Mouse (Mus musculus) granulocyte monocyte progenitor cell, adult 5-6 weeks (primary cell): ENCODE measurements around the gene Elovl1. TPM values are rescaled to one million over a fixed set of nuclear protein-coding genes. Genes with fewer than 3 reads are reported as not detected.

Experiments used
- total RNA-seq, 2 experiments: library from RNA; stranded (forward) in 1 of 2; stranded (reverse) in 1 of 2; fragments of 200-712, 200-1000 nt in 1 of 2; fragments of >200 nt in 1 of 2; fragmentation: Nextera tagmentation in 1 of 2; gene quantifications; 2 replicates each; pipeline ENCODE4 v1.2.3; 2014 to 2017

Elovl1 gene
- total RNA-seq, 2 experiments from 2014 or later = 63.3 to 116 TPM

Other genes with a start within 250 kb of the Elovl1 start
- 17.2 and 25.2 TPM in 2 replicates for gene Kdm4a, start 248.1 kb upstream of the Elovl1 start, total RNA-seq (2014; fragmentation: Nextera tagmentation)
- 19.8 and 23.1 TPM in 2 replicates for gene Kdm4a, start 248.1 kb upstream of the Elovl1 start, total RNA-seq (2017)
- 0.17 TPM in 1 of 2 replicates, not detected in the other for gene Ptprf, start 136.7 kb upstream of the Elovl1 start, total RNA-seq (2014; fragmentation: Nextera tagmentation)
- 0.04 TPM in 1 of 2 replicates, not detected in the other for gene Ptprf, start 136.7 kb upstream of the Elovl1 start, total RNA-seq (2017)
- gene Szt2, start 18.8 kb upstream of the Elovl1 start, total RNA-seq (2014; fragmentation: Nextera tagmentation) = 20.6 and 25.0 TPM in 2 replicates
- gene Szt2, start 18.8 kb upstream of the Elovl1 start, total RNA-seq (2017) = 3.7 and 4.0 TPM in 2 replicates
- 75.7 and 79.4 TPM in 2 replicates for gene Med8, start 18.8 kb upstream of the Elovl1 start, total RNA-seq (2014; fragmentation: Nextera tagmentation)
- 94.8 and 103 TPM in 2 replicates for gene Med8, start 18.8 kb upstream of the Elovl1 start, total RNA-seq (2017)
- 26.7 and 35.6 TPM in 2 replicates for gene Cdc20, start 9.3 kb downstream of the Elovl1 start, total RNA-seq (2014; fragmentation: Nextera tagmentation)
- 77.2 and 88.2 TPM in 2 replicates for gene Cdc20, start 9.3 kb downstream of the Elovl1 start, total RNA-seq (2017)
- 0.11 and 0.49 TPM in 2 replicates for gene Mpl, start 29.4 kb downstream of the Elovl1 start, total RNA-seq (2014; fragmentation: Nextera tagmentation)
- not detected in 2 replicates for gene Mpl, start 29.4 kb downstream of the Elovl1 start, total RNA-seq (2017)
- 3.9 and 7.2 TPM in 2 replicates for gene Tie1, start 62.0 kb downstream of the Elovl1 start, total RNA-seq (2014; fragmentation: Nextera tagmentation)
- gene Tie1, start 62.0 kb downstream of the Elovl1 start, total RNA-seq (2017) = 4.3 and 4.5 TPM in 2 replicates
- gene 2610528J11Rik, start 98.9 kb downstream of the Elovl1 start, total RNA-seq (2014; fragmentation: Nextera tagmentation) = not detected in 2 replicates
- gene 2610528J11Rik, start 98.9 kb downstream of the Elovl1 start, total RNA-seq (2017) = not detected in 2 replicates
- not detected in 2 replicates for gene Tmem125, start 116.0 kb downstream of the Elovl1 start, total RNA-seq (2014; fragmentation: Nextera tagmentation)
- 0.82 TPM in 1 of 2 replicates, not detected in the other for gene Tmem125, start 116.0 kb downstream of the Elovl1 start, total RNA-seq (2017)
- gene Cfap57, start 192.7 kb downstream of the Elovl1 start, total RNA-seq (2014; fragmentation: Nextera tagmentation) = 1.2 and 1.3 TPM in 2 replicates
- gene Cfap57, start 192.7 kb downstream of the Elovl1 start, total RNA-seq (2017) = 2.8 and 3.9 TPM in 2 replicates
- gene Ebna1bp2, start 192.7 kb downstream of the Elovl1 start, total RNA-seq (2014; fragmentation: Nextera tagmentation) = 100 and 111 TPM in 2 replicates
- gene Ebna1bp2, start 192.7 kb downstream of the Elovl1 start, total RNA-seq (2017) = 158 and 165 TPM in 2 replicates
- gene Olfr62, start 230.9 kb downstream of the Elovl1 start, total RNA-seq (2014; fragmentation: Nextera tagmentation) = not detected in 2 replicates
- gene Olfr62, start 230.9 kb downstream of the Elovl1 start, total RNA-seq (2017) = not detected in 2 replicates